8 mouse cellular contexts compared by ENCODE assay signal in the genomic region with DNA sequence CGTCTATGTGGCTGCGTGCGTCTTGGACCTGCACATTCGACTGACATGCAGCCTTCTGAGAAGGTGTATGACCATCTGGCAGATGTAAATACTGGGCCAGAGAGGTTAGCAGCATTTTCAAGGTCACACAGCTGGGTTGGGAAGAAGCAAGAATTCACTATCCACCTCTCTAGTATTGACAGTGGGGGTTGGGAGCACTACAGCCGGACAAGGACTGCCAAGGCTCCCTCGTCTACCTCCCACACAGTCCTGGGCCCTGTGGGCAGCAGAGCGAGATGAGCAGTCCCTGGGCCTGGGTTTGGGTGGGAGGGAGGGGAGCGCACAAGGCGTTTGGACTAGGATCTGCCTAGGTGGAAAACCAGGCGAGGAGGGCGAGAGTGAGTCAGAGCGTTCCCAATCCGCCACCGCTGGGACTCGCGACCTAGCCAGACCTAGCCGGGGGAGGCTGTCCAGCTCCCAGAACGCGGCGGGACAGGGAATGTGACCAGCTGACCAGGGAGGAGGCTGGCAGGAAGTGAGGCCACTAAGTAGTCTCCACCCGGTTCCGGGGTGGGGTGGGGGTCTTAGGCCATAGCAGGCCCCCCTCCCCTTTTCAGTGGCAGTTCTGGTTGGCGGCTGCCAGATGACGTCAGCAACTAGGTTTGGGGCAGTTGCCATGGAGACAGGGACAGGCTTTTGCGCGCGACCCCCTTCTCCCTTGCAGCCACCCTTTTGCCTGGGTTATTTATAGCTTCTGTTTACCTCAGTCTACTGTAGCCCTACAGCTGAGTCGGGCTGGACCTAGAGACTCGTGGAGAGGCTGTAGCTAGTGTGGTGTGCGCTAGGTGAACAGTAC. TPM values are rescaled to one million over a fixed set of nuclear protein-coding genes. Genes with fewer than 3 reads are reported as not detected.
DNase-seq lines count a peak whose midpoint lies in the region; ATAC-seq lines count a peak whose summit lies in the region.

No protein-coding gene starts in this region.

- no peaks in the 10 kb centered on the region; the same call in 1 of the 2 replicates for H3K27me3 ChIP-seq in hindbrain, embryonic 11.5 days (ENCODE audit: control insufficient read depth, insufficient read depth, low read length)

- peak overlapping the region; percentile 92 for H3K4me2 ChIP-seq in hindbrain, embryonic 11.5 days (replicated peaks; ENCODE audit: low read depth, low read length)

- WGBS in hindbrain, embryonic 11.5 days = 1% methylated on average over 30 of the region's 30 CpGs

- DNase-seq in MEL-GATA-1-ER (ENCODE audit: extremely low read depth, low read depth) = peak; percentile 51
- DNase-seq in cerebellum, adult 9-11 months = peak; percentile 83
- peak; percentile 79 to 88 for DNase-seq in frontal cortex, adult 2 months (ENCODE audit: extremely low spot score in 1 of 2, low spot score in 1 of 2)
- DNase-seq in hindbrain, embryonic 11.5 days (ENCODE audit: low spot score) = peak; percentile 87
- peak; percentile 65 to 67 for DNase-seq in layer of hippocampus, postnatal 25 days (ENCODE audit: extremely low spot score in 1 of 2, low spot score in 1 of 2)
- peak; percentile 96 for DNase-seq in lung, postnatal 10 days
- DNase-seq in ovary, postnatal 14 days (ENCODE audit: low spot score) = peak; percentile 54
- DNase-seq in thymus, postnatal 25 days = peak; percentile 86

- no peaks in the 10 kb centered on the region for H3K36me3 ChIP-seq in hindbrain, embryonic 11.5 days (ENCODE audit: control insufficient read depth, insufficient read depth, low read length)

- H3K9me3 ChIP-seq in hindbrain, embryonic 11.5 days (ENCODE audit: control insufficient read depth, low read length) = no peaks in the 10 kb centered on the region

- no peaks in the 10 kb centered on the region; the same call in 1 of the 2 replicates for H3K4me1 ChIP-seq in hindbrain, embryonic 11.5 days (replicated peaks; ENCODE audit: control insufficient read depth, insufficient read depth, low read length)

- H3K9ac ChIP-seq in hindbrain, embryonic 11.5 days (ENCODE audit: low read depth, low read length) = peak overlapping the region; percentile 87

- peak overlapping the region; percentile 82 for H3K4me3 ChIP-seq in hindbrain, embryonic 11.5 days (ENCODE audit: low read depth, low read length)

- peak; percentile 79 for ATAC-seq in hindbrain, embryonic 11.5 days (ENCODE audit: low FRiP score)

- peak overlapping the region; percentile 83 for H3K27ac ChIP-seq in hindbrain, embryonic 11.5 days (ENCODE audit: low read depth, low read length)

RNA-seq across cellular contexts. Expression of a gene that starts 1.4 kb away (rescaled TPM):
- polyA plus RNA-seq in frontal cortex, adult 2 months (2012; rRNA removed) = 52.0 and 52.1 TPM in 2 replicates
- polyA plus RNA-seq in hindbrain, embryonic 11.5 days (2014; fragmentation: Nextera tagmentation; extraction: Ambion mirVana) = 11.8 and 12.4 TPM in 2 replicates
- 10 to 100 TPM; 83.2 to 92.9 TPM for total RNA-seq in layer of hippocampus, postnatal 25 days (2021)

RNA-seq across cellular contexts. Expression of a gene that starts 30.0 kb away (rescaled TPM):
- 34.9 and 37.1 TPM in 2 replicates for polyA plus RNA-seq in frontal cortex, adult 2 months (2012; rRNA removed)
- polyA plus RNA-seq in hindbrain, embryonic 11.5 days (2014; fragmentation: Nextera tagmentation; extraction: Ambion mirVana) = 115 and 121 TPM in 2 replicates
- 10 to 100 TPM; 63.3 to 71.7 TPM for total RNA-seq in layer of hippocampus, postnatal 25 days (2021)

RNA-seq across cellular contexts. Expression of a gene that starts 30.8 kb away (rescaled TPM):
- polyA plus RNA-seq in frontal cortex, adult 2 months (2012; rRNA removed) = 0.25 and 0.36 TPM in 2 replicates
- polyA plus RNA-seq in hindbrain, embryonic 11.5 days (2014; fragmentation: Nextera tagmentation; extraction: Ambion mirVana) = 0.68 and 2.1 TPM in 2 replicates
- total RNA-seq in layer of hippocampus, postnatal 25 days (2021) = not detected

RNA-seq across cellular contexts. Expression of a gene that starts 40.6 kb away (rescaled TPM):
- 334 and 339 TPM in 2 replicates for polyA plus RNA-seq in frontal cortex, adult 2 months (2012; rRNA removed)
- polyA plus RNA-seq in hindbrain, embryonic 11.5 days (2014; fragmentation: Nextera tagmentation; extraction: Ambion mirVana) = 141 and 155 TPM in 2 replicates
- 100 to 1,000 TPM; 293 to 332 TPM for total RNA-seq in layer of hippocampus, postnatal 25 days (2021)

Comparison
In these comparisons a context has a peak if more than half of its experiments do, and no peak if none do; other contexts are left out.
1. Peak in every context shown above with its lines: DNase-seq, ATAC-seq, H3K4me3 ChIP-seq and H3K27ac ChIP-seq.